Mouse (Mus musculus): ENCODE measurements around the gene Gm13090.

DNA sequence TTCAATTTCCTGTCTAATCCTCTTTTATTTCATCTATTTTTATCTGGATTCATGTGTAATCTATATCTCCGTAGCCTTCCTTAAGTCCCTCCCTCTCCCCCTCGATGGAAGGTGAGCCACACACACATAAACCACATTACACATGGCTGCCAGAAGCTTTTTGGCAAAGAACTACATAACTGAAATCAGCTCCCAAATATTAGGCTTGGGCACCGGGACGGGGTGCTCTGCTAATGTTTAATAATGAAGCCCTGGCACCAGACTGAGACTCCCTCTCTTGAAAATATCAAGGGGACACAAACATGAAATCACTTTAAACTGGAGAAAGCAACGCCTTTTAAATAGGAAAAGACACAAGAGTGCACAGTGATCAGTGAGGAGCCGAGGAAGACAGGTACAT, 16.5 kb downstream of the Gm13090 start:
- TF ChIP-seq CTCF (IDR thresholded peaks at IDR 0.05; ENCODE audit: extremely low read depth, insufficient read length, insufficient replicate concordance, low read depth, low read length) (no peak), POLR2A (IDR thresholded peaks at IDR 0.05; ENCODE audit: low read depth, low read length) (no peak)
